Mouse (Mus musculus): ENCODE results near the gene Klhl11. TPM values are rescaled to one million over a fixed set of nuclear protein-coding genes. Genes with fewer than 3 reads are reported as not detected.

The Klhl11 gene
- total RNA-seq (2015): 9.8 and 14.0 TPM in 2 replicates
- 17.2 and 24.1 TPM in 2 replicates for total RNA-seq (2017)

DNA sequence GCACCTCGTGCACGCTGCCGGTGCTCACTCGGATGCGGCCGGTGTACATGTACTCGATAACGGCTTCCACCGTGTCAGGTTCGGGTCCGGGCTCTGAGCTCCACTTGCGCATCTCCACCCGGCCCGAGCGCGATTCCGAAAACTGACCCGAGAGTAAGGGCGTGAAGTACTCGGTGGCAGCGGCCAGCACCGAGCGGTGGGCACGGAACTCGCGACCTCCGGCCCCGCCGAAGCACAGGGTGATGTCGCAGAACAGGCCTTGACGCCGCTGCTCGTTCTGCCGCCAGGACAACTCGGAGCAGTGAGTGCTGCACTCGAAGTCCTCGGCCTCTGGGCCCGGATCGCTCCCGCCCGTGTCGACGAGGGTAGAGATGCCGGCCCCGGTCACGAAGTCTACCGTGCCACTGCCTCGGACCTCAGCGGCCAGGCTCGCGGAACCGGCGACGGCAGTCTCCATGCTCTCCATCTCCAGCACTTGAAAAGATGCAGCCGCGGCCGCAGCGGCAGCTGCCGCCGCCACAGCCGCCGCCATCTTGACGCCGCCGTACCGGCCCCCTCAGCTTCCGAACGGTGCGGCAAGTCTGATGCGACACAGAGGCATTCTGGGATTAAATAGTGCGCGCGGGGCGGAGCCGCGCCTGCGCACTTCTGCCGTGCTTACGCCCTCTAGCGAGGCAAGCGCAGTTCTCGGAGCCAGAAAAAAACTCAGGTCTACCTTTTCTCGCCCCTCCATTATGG is at the start of gene Klhl11:
Klhl11 (minus strand) TSS at position 545 of the 738 bp plus-strand sequence.
- peak; percentile 97 for ATAC-seq (replicated peaks; ENCODE audit: poor library complexity)

DNA sequence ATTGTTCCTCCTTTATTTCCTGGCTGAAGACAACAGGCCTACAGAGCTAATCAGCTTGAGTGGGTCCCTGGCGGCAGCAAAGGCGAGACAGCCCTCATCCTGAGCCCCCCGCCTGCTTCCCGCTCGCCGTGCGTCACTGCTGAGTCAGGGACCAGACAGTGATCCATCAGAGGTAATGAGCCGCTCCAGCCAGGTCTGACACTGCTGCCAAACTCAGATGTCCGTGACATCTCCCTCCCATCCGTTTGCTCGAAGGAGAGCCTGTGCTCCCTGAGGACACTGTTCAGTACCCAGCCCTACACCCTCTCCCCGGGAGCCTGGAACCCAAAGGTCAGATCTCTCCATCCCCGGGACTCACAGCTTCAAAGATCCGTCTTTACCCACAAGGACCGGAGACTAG is 48.3 kb upstream of the Klhl11 start:
- ATAC-seq (replicated peaks; ENCODE audit: poor library complexity): no peak

DNA sequence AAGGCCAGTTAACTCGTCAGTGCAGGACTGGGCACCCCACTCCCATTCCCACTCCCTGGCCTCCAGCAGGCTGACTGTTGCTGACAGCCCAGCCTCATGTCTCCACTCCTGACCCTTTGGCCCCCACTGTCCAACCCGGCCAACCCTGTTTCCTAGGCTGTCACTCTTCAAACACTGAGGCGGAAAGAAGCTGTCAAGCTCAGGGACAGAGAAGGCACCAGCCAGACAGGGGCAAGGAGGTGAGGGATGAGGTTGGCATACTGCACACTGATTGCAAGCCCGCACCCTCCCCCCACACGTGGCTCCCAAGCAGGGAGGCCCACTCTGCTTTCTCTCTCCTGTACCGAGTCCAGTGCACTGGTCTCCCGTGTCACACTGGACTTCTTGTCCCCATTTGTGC is 46.6 kb upstream of the Klhl11 start:
- no peak for ATAC-seq (replicated peaks; ENCODE audit: poor library complexity)

DNA sequence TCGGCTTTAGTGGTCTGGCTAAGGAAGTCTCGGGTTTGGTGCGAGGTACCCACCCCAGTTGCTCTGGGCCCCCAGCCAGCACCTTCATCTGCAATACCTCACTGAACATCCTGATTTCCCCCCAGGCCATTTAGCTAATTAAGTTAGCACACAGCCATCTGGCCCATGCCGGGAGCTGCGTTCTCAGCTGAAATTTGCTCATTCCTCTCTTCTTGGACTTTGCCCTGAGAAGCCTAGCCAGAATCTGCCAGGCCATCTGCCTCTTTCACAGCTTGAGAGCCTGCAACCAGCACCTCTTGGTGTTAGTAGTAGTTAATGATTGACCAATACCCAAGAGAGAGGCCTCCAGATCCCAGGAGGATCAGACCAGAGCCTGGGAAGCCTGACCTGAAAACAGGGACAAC is 45.6 kb upstream of the Klhl11 start:
- ATAC-seq (replicated peaks; ENCODE audit: poor library complexity): no peak

DNA sequence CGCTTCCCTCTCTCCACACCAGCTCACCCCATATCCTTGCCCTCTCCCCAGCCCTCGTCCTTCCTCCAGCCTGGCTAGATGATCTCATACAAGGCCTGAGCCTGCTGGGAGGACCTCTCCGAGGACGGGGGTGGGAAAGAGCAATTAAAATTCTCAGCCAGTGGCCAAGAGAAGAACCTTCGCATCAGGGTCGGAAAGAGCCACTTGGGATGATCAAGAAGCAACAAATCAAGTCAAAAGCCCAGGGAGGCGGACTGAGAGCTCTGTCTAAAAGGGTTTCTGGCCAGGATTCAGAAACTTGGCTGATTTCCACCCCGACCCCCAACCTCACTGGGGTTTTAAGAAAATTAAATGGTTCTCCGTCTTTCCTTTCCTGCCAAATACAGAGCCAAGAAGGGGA is 43.8 kb upstream of the Klhl11 start:
- no peak for ATAC-seq (replicated peaks; ENCODE audit: poor library complexity)

DNA sequence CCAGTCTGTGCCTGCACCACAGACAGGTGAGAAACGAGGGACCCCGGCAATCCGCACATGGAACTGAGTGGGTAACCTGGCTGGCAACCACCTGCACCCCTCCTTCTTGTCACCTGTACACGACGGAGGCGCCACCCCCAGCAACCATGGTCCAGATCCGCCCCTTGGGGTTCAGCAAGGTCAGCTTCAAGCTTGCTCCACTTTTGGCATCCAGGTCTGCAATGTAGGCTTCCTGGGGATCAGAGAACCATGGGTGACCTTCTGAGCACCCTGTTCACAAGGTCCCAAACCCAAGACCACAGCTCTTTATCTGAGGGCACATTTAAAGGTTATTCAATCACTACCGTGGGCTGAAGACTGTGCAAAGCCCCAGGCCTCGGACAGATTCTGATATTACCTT is 43.2 kb upstream of the Klhl11 start:
- no peak for ATAC-seq (replicated peaks; ENCODE audit: poor library complexity)

DNA sequence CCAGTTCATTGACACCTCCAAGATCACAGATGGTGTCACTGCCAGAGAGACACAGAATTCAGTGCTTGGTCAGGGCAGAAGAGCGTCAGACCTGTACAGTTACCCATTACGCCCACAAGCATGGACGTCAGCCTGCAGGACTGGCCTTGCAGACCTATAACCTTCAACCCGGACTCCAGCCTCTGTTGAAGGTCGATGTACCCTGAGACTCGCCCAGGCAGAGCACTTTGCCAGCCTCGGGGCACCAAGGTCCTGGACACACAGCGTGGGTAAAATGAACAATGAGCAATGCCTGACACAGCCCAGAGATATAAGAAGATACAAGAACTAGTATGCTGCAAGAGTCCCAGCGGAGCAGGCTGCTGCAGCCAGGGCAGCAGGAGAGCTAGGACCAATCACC is 42.5 kb upstream of the Klhl11 start:
- no peak for ATAC-seq (replicated peaks; ENCODE audit: poor library complexity)

DNA sequence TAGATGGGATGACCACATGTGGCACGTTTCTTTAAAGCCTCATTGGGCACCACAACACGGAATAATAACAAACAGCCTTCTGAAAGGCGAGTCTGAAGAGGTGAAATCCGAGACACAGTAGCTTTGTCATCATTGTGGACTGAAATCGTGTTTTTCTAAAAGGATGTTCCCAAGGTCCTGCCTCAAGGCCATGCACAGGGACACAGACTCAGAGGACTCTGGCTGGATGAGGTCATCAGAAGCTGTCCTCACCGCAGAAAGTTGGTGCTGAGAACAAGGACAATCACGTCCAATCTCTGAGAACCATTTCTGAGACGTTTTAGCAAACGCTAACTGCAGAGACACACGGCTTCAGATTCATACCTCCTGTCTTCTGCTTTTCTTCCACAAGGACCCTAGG is 41.2 kb upstream of the Klhl11 start:
- ATAC-seq (replicated peaks; ENCODE audit: poor library complexity): no peak

DNA sequence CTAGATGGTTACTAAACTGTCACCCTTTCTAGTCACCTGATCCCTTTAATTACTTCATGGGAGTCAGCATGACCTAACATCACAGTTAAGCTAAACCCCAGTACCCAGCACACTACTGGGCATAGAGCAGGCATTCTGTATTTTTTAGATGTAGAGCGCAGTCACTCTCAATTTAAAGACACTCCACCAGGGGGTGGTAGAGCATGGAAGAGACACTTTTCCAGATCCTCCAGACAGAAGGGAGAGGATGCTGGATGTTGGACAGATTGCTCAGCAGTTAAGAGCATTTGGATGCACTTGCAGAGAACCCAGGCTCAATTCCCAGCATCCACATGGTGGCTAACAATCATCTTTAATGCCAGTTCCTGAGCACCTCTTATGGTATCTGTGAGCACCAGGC is 39.8 kb upstream of the Klhl11 start:
- 0 out of 2 replicates have a peak, but pooled peaks have one; percentile 37 for ATAC-seq (replicated peaks; ENCODE audit: poor library complexity)

DNA sequence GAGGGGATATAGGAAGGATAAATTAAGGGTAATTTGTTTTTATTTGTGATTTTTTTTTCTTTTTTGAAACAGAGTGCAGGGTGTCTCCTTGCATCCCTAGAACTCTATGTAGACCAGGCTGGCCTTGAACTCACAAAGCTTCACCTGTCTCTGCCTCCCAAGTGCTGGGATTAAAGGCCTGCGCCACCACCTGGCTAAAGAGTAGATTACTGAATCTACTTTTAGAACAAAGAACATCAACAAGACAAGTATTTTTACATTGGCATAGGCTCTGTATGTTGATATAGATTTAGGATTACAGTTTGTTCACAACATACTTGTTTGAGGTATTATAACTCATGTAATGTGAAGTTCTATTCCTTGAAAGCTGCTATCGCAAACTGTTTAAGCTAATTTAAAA is 38.0 kb upstream of the Klhl11 start:
- no peak for ATAC-seq (replicated peaks; ENCODE audit: poor library complexity)

DNA sequence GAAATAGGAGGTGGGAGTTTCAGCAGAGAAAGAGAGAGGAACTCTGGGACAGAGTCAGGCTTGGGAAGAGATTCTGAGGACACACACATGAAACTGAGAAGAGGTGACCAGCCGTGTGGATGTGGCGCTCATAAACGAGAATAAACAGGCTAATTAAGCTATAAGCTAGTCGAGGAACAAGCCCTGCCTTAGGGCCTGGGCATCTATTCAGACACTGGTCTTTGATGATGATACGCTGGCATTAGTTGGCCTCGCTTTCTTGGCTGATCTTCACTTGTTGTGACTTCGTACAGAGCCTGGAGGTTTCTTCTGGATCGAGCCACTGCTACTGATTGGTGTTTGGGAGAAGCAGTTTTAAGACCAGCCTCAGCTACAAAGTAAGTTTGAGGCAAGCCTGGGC is 33.5 kb upstream of the Klhl11 start:
- no peak for ATAC-seq (replicated peaks; ENCODE audit: poor library complexity)

DNA sequence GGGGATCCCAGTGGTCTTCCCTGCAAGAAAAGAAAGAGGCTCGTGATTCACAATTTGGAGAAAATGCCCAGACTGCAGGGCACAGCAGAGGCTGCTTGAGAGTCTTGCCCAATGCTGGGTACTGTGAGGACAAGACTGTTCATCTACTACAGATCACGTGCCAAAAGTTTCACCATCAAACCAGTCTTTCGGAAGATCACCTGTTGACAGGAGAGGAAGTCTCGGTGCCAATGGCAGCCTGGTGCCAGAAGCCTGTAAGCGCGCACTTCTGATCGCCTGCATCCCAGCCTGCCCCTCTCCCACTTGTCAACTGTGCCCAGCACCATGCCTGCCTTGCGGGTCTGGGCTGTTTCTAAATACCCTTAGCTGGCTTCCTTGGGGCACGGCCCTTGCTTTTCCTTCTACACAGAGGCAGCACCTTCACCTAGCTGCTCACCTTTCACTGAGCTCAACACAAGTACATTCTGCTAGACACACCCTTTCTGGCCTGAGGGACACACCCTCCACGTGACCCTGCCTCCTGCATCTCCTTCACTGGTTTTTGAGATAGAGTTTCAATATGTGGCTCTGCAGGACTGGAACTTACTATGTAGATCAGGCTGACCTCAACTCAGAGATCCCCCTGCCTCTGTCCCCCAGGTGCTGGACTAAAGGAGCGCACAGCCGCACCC is 32.6 kb upstream of the Klhl11 start:
- ATAC-seq (replicated peaks; ENCODE audit: poor library complexity): no peak

DNA sequence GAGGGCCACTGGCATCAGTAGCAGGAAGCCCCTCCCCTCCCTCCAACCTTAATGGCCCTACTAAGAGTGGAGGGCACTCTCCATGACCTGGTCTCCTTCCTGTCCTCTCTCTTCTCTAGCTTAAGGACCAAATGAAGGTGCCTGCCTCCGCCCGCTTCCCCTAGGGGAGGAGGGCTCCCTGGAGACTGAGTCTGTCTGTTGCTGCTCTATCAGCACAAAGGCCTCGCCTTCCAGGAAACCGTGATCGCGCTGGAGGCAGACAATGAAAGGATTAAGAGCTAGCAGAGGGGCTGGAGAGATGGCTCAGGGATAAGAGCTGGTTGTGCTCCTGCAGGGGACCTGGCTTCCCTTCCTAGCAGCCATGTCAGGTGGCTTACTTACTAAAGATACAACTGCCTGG is 28.8 kb upstream of the Klhl11 start:
- ATAC-seq (replicated peaks; ENCODE audit: poor library complexity): no peak

DNA sequence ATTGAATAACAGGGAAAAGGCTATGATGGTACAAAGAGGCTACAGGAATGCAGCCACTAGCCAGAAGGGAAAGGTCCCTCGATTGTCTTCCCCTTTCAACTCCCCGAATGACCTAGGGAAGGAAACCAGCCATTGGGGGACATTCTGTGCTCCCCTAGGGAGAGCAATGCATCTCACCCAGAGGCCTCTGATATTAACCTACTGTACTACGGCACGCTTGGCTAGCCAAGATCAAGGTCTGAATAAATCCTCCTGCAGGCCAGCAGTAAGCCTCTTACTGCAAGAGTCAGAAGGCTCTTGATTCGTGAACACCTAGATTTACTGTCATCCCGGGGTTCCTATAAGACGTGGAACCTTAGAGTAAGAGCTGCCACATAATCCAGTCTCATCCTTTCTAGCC is 28.1 kb upstream of the Klhl11 start:
- ATAC-seq (replicated peaks; ENCODE audit: poor library complexity): no peak

DNA sequence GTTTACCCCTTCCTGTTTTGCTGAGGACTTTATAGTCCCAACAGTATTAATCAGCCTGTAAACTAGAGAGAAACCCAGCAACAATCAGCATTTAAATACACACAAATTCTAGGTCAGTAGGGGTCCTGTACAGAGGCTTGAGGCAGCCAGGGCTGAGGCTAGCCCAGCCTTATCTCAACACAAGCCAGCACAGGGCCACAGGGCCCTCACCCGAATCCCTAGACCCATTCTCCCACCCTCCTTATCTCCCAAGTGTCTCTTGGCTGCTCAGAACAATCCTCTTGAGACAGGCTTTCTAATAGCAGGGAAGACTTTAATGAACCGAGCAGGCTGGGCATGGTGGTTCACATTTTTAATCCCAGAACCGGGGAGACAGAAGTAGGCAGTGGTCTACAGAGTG is 27.7 kb upstream of the Klhl11 start:
- ATAC-seq (replicated peaks; ENCODE audit: poor library complexity): no peak

DNA sequence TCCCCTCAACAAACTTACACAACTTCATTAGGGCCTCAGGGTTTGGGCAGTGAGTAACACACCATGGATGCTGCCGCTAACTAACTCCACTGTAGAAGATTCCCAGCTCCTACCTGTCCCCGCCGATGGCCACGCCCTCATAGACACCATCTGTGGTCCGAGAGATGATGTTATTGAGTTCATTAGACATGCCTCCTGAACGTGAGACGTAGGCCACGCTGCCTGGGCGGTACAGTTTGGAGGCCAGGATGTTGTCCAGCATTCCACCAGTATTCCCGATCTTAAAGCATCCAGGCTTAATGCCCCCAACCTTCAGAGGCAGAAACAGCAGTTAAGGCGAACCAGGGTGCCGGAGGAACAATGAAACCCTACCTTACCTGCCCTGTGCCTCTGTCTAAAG is 21.2 kb upstream of the Klhl11 start:
- ATAC-seq (replicated peaks; ENCODE audit: poor library complexity): no peak

DNA sequence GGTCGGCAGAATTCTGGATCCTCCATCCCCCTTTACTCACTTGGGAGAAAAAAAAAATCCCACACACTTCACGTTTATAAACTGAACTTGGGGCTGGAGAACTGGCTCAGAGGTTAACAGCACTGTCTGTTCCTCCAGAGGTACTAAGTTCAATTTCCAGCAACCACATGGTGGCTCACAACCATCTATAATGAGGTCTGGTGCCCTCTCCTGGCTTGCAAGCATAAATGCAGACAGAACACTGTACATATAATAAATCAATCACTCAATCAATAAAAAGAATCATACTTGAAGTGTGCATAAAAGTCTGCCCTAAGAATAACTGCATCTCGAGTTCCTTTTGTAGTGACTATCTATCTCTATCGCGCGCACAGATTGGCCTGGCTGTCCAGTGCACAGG is 18.4 kb upstream of the Klhl11 start:
- no peak for ATAC-seq (replicated peaks; ENCODE audit: poor library complexity)

DNA sequence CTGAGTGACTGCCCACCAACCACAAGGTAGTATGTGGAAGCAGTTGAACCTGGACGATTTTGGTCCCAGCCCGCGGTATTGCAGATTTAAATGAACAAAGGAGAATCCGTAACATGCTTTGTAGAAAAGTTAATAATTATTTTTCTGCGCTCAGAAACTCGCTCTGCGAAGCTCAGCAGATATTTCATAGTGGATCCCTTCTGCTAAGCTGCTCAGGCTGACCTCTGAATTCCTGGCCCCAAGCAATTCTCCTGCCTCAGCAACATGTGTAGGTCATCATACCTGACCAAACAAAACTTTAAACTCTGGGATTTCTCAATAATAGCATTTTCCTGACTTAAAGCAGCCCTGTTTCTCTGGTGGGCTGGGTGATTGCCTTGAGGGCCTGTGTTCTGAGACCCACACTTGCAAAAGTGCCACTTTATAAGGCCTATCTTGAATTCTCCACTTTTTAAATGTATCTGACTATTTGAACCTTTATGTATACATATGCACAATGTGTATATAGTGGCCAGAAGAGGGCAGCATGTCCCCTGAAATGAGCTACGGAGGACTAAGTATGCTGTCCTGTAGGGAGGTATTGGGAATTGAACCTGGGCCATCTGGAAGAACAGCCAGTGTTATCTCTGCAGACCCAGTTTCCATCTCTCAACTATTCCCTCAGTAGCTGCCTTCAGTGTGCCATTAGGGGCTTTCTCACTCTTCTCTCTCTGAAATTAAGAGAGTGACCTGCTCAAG is 13.4 kb upstream of the Klhl11 start:
- ATAC-seq (replicated peaks; ENCODE audit: poor library complexity): peak; percentile 92

DNA sequence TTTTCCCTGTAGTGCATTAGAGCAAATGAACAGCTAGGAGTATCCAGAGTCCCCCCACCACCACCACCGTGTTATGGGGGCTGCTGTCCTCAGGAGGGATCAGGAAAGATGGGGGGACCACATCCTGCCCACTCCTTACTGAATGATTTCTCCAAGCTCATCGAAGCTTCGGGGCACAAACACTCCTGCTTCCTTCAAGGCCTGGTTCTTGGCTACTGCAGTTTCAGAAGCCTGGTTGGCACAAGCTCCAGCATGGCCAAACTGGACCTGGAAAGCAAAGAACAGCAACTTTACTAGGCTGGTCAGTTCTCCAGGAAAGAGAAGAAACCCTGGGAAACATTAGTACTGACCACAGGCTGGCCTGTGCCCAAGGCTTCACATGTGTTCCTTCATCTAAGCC is 11.9 kb upstream of the Klhl11 start:
- no peak for ATAC-seq (replicated peaks; ENCODE audit: poor library complexity)

DNA sequence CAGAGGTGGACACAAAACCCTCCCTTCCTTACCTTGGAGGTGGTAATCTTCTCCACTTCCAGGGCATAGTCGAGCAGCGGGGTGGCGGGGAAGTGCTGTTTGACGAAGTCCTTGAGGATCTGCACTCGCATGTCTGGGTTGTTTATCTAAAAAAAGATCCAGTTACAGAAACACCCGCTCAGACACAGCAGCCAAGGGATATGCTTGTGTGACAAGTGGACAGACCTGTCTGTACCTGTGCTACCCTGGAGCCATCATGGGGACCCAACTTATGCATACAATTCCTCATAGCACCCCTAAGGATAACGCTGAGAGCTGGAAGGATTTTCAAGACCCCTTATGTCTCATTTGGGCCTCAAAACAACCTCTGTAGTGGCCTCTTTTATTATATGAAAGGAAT is 6.6 kb upstream of the Klhl11 start:
- no peak for ATAC-seq (replicated peaks; ENCODE audit: poor library complexity)

DNA sequence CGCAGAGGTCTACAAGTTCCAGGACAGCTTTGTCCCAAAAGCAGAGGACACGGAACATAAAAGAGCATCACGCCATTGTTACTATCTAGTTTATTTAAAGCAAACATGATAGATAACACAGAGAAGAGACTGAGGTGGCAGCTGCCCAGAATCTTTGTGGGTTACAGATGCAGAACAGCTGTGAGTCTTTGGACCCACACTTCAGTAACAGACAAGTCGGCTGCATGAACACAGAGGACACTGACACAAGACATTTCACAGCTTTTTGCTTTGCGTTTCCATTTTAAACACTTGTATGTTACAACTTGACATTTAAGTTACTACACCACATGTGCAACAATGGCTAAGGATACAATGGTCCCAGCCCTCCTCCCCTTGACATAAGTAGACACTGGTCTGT is 3.7 kb upstream of the Klhl11 start:
- ATAC-seq (replicated peaks; ENCODE audit: poor library complexity): no peak

DNA sequence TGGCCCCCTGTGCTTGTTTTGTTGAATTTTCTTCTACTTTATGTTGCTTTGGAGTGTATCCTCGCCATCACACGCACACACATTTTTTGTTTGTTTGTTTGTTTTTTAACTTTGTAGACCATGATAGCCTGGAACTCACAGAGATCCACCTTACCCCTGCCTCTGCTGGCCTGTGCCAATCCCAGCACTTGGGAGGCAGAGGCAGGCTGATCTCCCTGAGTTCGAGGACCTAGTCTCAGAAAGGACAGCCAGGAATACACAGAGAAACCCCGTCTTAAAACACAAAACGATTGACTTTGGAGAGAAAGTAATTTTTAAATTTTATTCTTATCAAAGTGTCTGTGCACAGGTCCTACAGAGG is 374 bp upstream of the Klhl11 start:
- peak; percentile 32 for ATAC-seq (replicated peaks; ENCODE audit: poor library complexity)
